ENCODE assay signal across 1 mouse cellular context in genomic region chr19:4943253-4943588, GRCm38 (mm10).
TF ChIP-seq lines count a peak whose summit lies in the region.

No protein-coding gene starts in this region.

TF ChIP-seq in CH12.LX, 34 proteins besides CTCF, POLR2A, EP300 and RAD21:
- TF ChIP-seq CHD1 (IDR thresholded peaks at IDR 0.05; ENCODE audit: low read depth, low read length) (no peak), KAT2A (IDR thresholded peaks at IDR 0.05; ENCODE audit: insufficient replicate concordance, low read length) (no peak), ZC3H11A (IDR thresholded peaks at IDR 0.05; ENCODE audit: low read depth, low read length) (no peak), SMC3 (IDR thresholded peaks at IDR 0.05; ENCODE audit: low read depth, low read length) (no peak), MXI1 (IDR thresholded peaks at IDR 0.05; ENCODE audit: low read depth, low read length) (no peak), ZMIZ1 (IDR thresholded peaks at IDR 0.05; ENCODE audit: low read depth, low read length) (no peak), SIN3A (IDR thresholded peaks at IDR 0.05; ENCODE audit: low read length) (no peak), MYC (IDR thresholded peaks at IDR 0.05; ENCODE audit: low read depth, low read length) (no peak), JUN (IDR thresholded peaks at IDR 0.05; ENCODE audit: insufficient read depth, low read depth, low read length) (no peak), ELF1 (IDR thresholded peaks at IDR 0.05; ENCODE audit: low read depth, low read length) (no peak), IRF4 (IDR thresholded peaks at IDR 0.05; ENCODE audit: low read depth, low read length) (no peak), MAX (IDR thresholded peaks at IDR 0.05; ENCODE audit: low read length) (no peak), CHD2 (IDR thresholded peaks at IDR 0.05; ENCODE audit: low read length) (no peak), RCOR1 (conservative IDR thresholded peaks at IDR 0.05; ENCODE audit: low read depth, low read length) (no peak)
TF ChIP-seq in CH12.LX: peak in this region for 0.
